Mouse (Mus musculus) T-helper 2 cell (primary cell): Measurements from ENCODE around the gene Gm11077.

Experiments
- in situ Hi-C: fragments of 300-600 bp; cut with MboI, MseI; formaldehyde crosslinking; loops from one replicate; pipeline ENCODE4 v1.15.1; 2025; ENCODE audit warnings: high pct_unique_total_duplicates

Gene Gm11077

GRCm38 (mm10) chr6:140745586-140745985 is 16.5 kb downstream of the Gm11077 start:
- in situ Hi-C loops = loop anchor here (25.0 kb wide), 1 partner anchor 1783 kb away; no protein-coding TSS in a partner anchor

GRCm38 (mm10) chr6:140747591-140747990 is 18.5 kb downstream of the Gm11077 start:
- in situ Hi-C loops = loop anchor here (25.0 kb wide), 1 partner anchor 1785 kb away; no protein-coding TSS in a partner anchor

GRCm38 (mm10) chr6:140750371-140751080 is 21.4 kb downstream of the Gm11077 start:
- in situ Hi-C loops = loop anchor here (25.0 kb wide), 1 partner anchor 687 kb away; no protein-coding TSS in a partner anchor

GRCm38 (mm10) chr6:140766365-140766764 is 37.3 kb downstream of the Gm11077 start:
- in situ Hi-C loops = loop anchor here (25.0 kb wide), 1 partner anchor 671 kb away; no protein-coding TSS in a partner anchor

- in situ Hi-C loops = loop anchor here (25.0 kb wide), 1 partner anchor 670 kb away; no protein-coding TSS in a partner anchor
These were observed 38.2 kb downstream of the Gm11077 start for GRCm38 (mm10) chr6:140767237-140767636.

- in situ Hi-C loops = loop anchor here (25.0 kb wide), 1 partner anchor 669 kb away; no protein-coding TSS in a partner anchor
These were observed 39.1 kb downstream of the Gm11077 start for GRCm38 (mm10) chr6:140768180-140768579.

- in situ Hi-C loops = loop anchor here (25.0 kb wide), 1 partner anchor 668 kb away; no protein-coding TSS in a partner anchor
These were observed 40.0 kb downstream of the Gm11077 start for GRCm38 (mm10) chr6:140768859-140769640.

GRCm38 (mm10) chr6:140776274-140776673 is 47.2 kb downstream of the Gm11077 start:
- in situ Hi-C loops = loop anchor here (10.0 kb wide), 1 partner anchor 139 kb away; no protein-coding TSS in a partner anchor

- in situ Hi-C loops = no loop called here
These were observed 53.4 kb downstream of the Gm11077 start for GRCm38 (mm10) chr6:140782524-140782923.

GRCm38 (mm10) chr6:140786058-140786457 is 57.0 kb downstream of the Gm11077 start:
- in situ Hi-C loops = no loop called here

GRCm38 (mm10) chr6:140789850-140790249 is 60.8 kb downstream of the Gm11077 start:
- in situ Hi-C loops = no loop called here

- in situ Hi-C loops = no loop called here
These were observed 64.7 kb downstream of the Gm11077 start for GRCm38 (mm10) chr6:140793676-140794262.

GRCm38 (mm10) chr6:140798841-140799240 is 69.8 kb downstream of the Gm11077 start:
- in situ Hi-C loops = no loop called here

GRCm38 (mm10) chr6:140799435-140800040 is 70.5 kb downstream of the Gm11077 start:
- in situ Hi-C loops = no loop called here

GRCm38 (mm10) chr6:140800587-140800986 is 71.5 kb downstream of the Gm11077 start:
- in situ Hi-C loops = no loop called here
